Mouse (Mus musculus) urinary bladder, postnatal 25 days (tissue): Measurements from ENCODE around the gene Grid2.

Experiments used
- DNase-seq: peaks from one replicate; pipeline ENCODE4 v3.0.0; 2022; ENCODE audit warnings: low spot score

Grid2 gene

GRCm38 (mm10) chr6:63635970-63636369 lies 380.3 kb downstream of the Grid2 start:
- no peak for DNase-seq

DNA sequence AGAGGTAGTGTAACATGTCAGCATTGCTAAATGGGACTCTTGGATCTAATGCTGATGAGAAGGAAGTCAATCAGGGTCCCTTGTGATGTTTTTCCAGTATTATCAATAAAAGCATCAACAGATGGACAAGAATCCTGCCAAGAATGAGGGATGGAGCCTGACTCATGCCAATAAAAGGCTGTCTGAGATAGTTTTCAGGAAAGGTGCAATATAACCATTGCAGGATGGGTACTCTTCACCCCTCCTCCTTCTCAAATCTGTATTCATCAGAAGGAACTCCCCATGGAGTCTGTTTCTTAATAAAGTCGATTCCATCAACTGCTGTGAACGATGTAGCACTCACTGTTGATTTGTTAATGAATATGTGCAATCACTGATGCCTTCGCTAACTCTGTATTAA lies 403.7 kb downstream of the Grid2 start:
- no peak for DNase-seq

- DNase-seq, result no peak
Observed at GRCm38 (mm10) chr6:63685689-63686088, 430.0 kb downstream of the Grid2 start.

GRCm38 (mm10) chr6:63701684-63702083 lies 446.0 kb downstream of the Grid2 start:
- DNase-seq, result no peak

DNA sequence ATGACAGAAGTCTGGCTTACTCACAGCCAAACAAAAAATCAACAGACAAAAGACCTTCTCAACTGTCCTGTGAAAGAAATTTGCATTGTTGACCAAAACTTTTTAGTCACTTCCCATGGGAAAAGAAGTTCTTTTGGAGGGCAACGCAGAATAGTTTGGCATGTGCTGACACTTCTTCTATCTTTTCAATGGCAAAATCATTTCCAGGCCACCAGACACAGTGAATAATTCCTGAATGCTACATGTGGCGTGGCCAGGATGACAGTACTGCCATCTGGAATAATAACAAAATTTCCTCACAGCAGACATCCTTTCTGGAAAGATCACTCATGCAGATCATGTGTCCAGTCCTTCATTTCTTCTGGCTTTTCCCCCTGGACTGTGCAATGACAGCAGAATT lies 478.1 kb downstream of the Grid2 start:
- no peak for DNase-seq

DNA sequence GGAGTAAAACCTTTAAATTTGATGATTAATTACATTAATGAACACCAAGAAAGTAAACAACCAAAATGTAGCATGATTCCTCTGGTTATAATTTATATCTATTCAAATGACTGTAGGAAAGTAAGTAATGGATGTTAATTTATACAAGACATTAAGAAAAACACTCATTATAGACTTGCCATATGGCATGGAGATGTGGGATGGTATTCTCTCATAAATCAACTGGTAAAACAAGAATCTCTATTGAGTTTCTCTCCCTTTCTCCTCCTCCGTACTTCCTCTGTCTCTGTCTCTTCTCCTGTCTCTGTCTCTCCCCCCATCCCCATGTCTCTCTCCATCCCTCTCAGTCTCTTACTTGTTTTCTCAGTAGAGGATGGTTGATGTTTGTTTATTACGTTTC lies 506.9 kb downstream of the Grid2 start:
- no peak for DNase-seq

DNA sequence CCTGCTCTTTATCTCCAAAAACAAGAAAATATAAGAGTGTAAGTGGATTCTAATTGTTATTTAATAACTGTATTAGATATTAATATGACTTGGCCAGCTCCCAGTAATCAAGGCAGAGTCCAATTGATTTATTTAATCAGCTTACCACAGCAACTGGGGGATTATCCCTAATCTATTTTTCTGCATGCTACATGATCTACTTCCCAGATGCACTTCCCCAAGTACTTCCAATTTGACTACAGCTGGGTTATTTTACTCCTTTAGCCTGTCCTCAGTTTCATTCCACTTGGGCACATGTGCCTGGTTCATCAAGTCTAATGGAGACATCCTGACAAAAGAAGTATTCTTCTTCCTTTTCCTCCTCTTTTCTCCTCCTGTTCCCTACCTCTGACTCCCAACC lies 539.0 kb downstream of the Grid2 start:
- DNase-seq, result no peak

GRCm38 (mm10) chr6:63820236-63820635 lies 564.6 kb downstream of the Grid2 start:
- DNase-seq, result no peak

GRCm38 (mm10) chr6:63862628-63863027 lies 607.0 kb downstream of the Grid2 start:
- no peak for DNase-seq

GRCm38 (mm10) chr6:63877088-63877764 lies 621.5 kb downstream of the Grid2 start:
- DNase-seq, result no peak

DNA sequence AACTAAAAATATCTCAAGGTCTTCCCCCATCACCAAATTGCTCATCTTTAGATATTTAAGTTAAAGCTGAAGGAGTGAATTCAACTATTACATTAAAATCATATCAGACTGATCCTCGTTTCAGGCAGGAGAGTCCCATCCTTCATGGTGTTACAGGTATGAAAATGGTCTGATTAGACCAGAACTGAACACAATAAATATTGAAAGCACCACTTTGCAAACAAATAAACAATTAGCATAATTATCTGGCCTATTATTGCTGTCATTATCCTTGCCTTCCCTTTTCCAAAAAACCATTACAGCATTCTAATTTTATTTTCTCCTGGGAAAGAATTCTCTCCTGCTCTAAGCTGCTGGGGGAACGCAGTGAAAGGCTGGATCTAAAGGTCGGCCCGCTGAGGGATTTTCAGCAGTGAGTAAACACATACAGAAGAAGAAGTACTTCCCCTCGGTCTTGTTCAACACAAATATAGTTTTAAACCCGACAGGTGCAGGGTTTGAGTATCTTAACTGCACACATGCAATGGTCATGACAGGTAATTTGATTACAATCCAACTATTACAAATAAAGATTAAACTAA lies 622.2 kb downstream of the Grid2 start:
- DNase-seq, result no peak

- DNase-seq, result no peak
Observed at GRCm38 (mm10) chr6:63894714-63895113, 639.0 kb downstream of the Grid2 start.

DNA sequence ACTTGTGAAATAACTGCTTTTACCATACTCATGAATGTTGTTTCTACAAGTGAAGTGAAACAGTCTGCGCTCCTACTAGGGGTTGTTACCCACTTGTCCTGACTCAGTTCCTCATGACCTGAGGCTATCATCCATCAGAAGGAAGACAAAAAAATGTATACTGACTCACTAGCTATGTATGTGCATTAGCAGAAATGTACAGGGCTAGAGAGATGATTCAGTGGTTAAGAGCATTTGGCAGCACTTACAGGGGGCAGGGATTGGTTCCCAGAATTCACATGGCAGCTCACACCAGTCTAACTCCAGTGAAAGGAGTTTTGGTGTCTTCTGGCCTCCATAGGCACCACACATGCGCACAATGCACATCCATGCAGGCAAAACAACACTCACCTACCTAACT lies 642.5 kb downstream of the Grid2 start:
- no peak for DNase-seq

DNA sequence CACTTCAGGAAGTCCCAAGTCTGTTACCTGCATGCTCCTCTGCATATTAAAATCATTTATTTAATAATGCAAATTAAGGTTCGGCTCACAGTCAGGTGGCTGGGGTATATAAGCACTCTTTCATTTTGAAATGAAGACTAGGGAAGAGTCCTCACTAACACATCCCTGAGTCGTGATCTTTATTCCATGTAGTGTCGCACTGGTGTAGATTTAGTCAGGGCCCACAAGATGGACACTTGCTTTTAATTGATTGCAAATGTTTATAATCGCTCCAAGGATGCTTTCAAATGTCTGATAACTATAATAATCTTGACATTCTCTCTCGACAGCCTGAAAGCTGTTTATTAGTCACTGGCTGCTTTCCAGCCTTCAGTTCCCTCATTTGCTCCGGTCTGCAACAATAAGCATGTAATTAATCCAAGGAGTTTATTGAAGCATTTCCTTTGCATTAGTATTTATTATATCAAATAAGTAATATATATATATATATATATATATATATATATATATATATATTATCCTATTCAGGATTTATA lies 661.4 kb downstream of the Grid2 start:
- no peak for DNase-seq

DNA sequence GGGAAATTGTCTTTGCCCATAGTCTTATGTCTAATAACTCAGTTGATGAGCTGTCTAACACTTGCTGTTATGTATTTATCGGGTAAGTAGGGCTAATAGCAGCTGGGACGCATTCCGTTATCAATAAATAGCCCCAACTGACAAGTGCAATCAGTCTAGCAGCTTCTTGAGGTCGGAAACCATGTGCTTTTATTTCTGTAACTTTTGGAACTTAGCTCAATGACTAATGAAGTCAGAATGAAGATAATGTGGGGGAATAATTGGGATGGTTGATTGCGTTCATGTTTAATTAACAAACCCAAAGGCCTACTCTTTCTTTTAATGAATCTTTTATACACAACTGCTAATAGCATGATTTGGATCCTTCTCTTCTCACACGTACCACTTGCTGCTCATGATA lies 666.3 kb downstream of the Grid2 start:
- no peak for DNase-seq

- DNase-seq, result no peak
Observed at GRCm38 (mm10) chr6:63931201-63931600, 675.5 kb downstream of the Grid2 start.

DNA sequence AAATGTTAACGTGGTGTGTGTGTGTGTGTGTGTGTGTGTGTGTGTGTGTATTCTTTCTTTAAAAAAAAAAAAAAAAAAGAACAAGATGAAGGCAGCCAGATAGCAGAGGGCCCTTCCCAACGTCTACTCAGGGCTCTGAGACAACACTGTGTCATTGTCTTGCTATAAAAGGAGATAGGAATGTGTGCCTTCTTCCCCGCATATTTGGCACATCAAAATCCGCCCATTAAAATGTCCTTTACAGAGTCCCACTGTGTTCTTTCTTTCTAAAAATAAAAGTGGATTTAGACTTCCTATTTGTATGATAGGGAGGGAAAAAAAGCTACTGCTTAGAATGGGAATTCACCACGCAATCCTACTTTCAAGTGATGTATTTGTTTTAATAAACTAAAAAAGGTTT lies 691.0 kb downstream of the Grid2 start:
- DNase-seq, result no peak

DNA sequence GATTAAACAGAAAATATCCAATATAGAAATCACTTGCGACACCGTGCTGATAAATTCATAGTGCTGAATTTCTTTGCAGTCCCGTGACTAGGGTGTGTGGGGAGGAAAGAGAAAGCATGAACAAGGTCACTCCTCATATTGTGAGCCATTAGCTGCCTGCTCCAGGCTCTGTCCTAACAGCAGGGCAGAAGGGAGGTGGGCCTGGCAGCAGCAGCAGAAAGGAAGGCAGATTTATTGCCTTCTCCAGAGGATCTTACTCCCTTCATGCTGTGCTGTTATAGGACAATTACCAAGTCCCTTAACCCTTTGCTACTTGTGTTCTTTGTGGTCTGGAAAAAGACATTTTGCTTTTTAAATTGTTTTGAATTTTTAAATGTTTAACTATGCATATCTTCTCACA lies 708.1 kb downstream of the Grid2 start:
- no peak for DNase-seq

GRCm38 (mm10) chr6:63964269-63964668 lies 708.6 kb downstream of the Grid2 start:
- no peak for DNase-seq

- DNase-seq, result no peak
Observed at GRCm38 (mm10) chr6:63964735-63965134, 709.1 kb downstream of the Grid2 start.

DNA sequence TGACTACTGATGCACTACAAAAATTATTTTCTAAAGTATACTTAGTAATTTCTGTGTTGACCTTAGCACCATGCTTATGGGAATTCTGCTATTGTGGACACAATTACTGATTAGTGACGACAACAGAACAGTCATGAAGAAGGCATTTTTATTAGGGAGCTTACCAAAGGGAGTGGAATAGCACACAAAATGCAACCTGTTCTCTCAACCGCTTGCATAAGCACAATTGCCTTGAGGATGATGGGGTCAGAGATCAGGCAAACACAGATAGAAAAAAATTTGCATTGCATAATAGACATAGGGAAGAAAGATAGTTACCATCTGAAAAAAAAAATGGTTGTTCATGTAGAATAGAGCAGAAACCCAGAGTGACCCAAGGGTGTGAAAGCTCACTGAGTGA lies 790.4 kb downstream of the Grid2 start:
- no peak for DNase-seq

- no peak for DNase-seq
Observed at GRCm38 (mm10) chr6:64046732-64047131, 791.1 kb downstream of the Grid2 start.

DNA sequence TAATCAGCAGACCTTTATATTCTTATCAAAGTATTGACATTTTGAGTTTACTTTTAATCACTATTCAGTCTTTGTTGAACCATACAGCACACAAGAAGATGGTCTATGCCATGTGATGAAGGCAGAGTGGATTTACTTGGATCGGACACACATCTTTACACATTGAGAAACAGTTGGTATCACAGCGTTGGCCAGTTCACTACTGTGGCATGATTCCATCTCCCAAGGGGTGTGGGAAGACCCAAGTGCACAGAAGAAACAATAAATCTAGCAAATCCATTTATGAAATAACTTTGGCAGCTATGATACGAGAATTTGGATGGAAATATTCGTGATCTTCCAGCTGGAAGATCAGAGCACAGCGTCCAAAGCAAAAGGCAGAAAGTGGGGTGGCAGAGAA lies 792.3 kb downstream of the Grid2 start:
- DNase-seq, result no peak

- no peak for DNase-seq
Observed at GRCm38 (mm10) chr6:64063858-64064257, 808.2 kb downstream of the Grid2 start.
